Mouse (Mus musculus): ENCODE measurements around the gene Patj.

DNA sequence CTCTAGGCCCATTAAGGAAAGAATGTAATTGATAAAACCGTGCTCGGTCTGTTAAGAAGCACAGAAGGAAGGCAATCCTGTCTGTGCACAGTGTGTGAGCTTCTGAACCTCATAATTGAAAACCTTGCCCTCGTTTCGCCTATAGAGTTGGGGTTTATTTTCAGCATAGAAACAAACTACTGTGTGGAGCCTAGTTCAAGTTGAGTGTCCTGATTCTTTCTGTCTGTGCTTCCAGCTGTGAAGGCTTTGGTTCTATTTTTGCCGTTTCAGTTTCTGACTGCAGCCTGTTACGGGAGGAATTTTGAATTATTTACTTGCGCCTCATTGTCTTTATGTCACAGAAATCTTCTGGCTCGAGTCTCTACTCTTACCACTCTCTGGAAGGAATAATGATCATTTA lies 185.9 kb downstream of the Patj start:
- TF ChIP-seq CTCF (conservative IDR thresholded peaks at IDR 0.05; ENCODE audit: low read length) = no peak
- no peak for TF ChIP-seq POU5F1 (IDR thresholded peaks at IDR 0.05; ENCODE audit: borderline replicate concordance, low read length)

Measured in E14TG2a.4 (cell line).